ENCODE assay signal across 26 mouse cellular contexts in the genomic region with DNA sequence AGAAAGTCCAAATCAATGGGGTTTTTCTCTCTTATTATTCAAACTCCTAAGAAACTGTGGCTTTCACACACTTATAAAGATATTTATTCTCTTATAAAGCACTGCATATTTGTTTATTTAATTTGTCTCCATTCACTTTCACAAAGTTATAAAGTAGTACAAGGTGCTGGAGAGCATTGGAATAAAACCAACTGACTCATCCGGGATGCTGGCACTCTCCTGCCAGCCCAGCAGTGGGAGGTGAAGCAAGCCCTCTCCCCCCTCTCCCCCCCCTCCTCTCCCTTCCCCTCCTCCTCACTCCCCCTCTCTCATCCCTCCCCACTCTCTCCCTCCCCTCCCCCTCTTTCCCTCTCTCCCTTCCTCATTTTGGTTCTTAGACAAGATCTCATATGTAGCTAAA.
"Had no signal": no experiment of that assay in that cellular context is flagged by ENCODE, and none has a peak within 500 bp of the region (broad histone marks: within the 10 kb centered on the region; RNA-seq: fewer than 3 reads in every experiment).

No protein-coding gene starts in this region.

- H3K27ac ChIP-seq: embryonic facial prominence, embryonic 10.5 days; embryonic facial prominence, embryonic 12.5 days; embryonic facial prominence, embryonic 13.5 days; embryonic facial prominence, embryonic 15.5 days; forebrain, embryonic 10.5 days; forebrain, embryonic 12.5 days; forebrain, embryonic 13.5 days; forebrain, embryonic 15.5 days; gastrocnemius, adult 2 months; heart, adult 2 months; heart, embryonic 10.5 days had no signal

- DNase-seq: cerebellum, adult 9-11 months; cerebellum, postnatal 10 days; cerebellum, postnatal 14 days; cerebellum, postnatal 25 days; cerebellum, postnatal 36 days; embryo, embryonic 11 days; forebrain, postnatal 0 days; gastrocnemius, adult 2 months; gastrocnemius, postnatal 10 days; gastrocnemius, postnatal 14 days; gastrocnemius, postnatal 25 days; gastrocnemius, postnatal 36 days; heart, adult 18-20 months; heart, adult 2 months had no signal

- H3K4me3 ChIP-seq: embryonic facial prominence, embryonic 10.5 days; embryonic facial prominence, embryonic 12.5 days; embryonic facial prominence, embryonic 13.5 days; embryonic facial prominence, embryonic 15.5 days; erythroblast, embryonic 14.5 days; forebrain, embryonic 10.5 days; forebrain, embryonic 12.5 days; forebrain, embryonic 13.5 days; forebrain, embryonic 15.5 days; gastrocnemius, adult 2 months; heart, adult 2 months; heart, embryonic 10.5 days had no signal

- H3K36me3 ChIP-seq: embryonic facial prominence, embryonic 10.5 days; embryonic facial prominence, embryonic 12.5 days; embryonic facial prominence, embryonic 13.5 days; embryonic facial prominence, embryonic 15.5 days; forebrain, embryonic 10.5 days; forebrain, embryonic 12.5 days; forebrain, embryonic 15.5 days; heart, embryonic 10.5 days had no signal

- H3K4me1 ChIP-seq: embryonic facial prominence, embryonic 12.5 days; embryonic facial prominence, embryonic 15.5 days; forebrain, embryonic 12.5 days; forebrain, embryonic 13.5 days; forebrain, embryonic 15.5 days; heart, embryonic 10.5 days had no signal

- ATAC-seq: forebrain, embryonic 13.5 days; forebrain, embryonic 14.5 days; forebrain, embryonic 15.5 days; forebrain, embryonic 16.5 days; forebrain, postnatal 0 days had no signal

- H3K4me2 ChIP-seq: embryonic facial prominence, embryonic 12.5 days; embryonic facial prominence, embryonic 13.5 days; embryonic facial prominence, embryonic 15.5 days; forebrain, embryonic 12.5 days; forebrain, embryonic 13.5 days; forebrain, embryonic 15.5 days had no signal

- H3K27me3 ChIP-seq: embryonic facial prominence, embryonic 12.5 days; embryonic facial prominence, embryonic 13.5 days; embryonic facial prominence, embryonic 15.5 days; forebrain, embryonic 12.5 days; forebrain, embryonic 13.5 days; forebrain, embryonic 15.5 days had no signal

- H3K9me3 ChIP-seq: embryonic facial prominence, embryonic 10.5 days; embryonic facial prominence, embryonic 12.5 days; embryonic facial prominence, embryonic 13.5 days; embryonic facial prominence, embryonic 15.5 days; forebrain, embryonic 10.5 days; forebrain, embryonic 12.5 days; forebrain, embryonic 13.5 days; forebrain, embryonic 15.5 days; heart, embryonic 10.5 days had no signal

- H3K9ac ChIP-seq: embryonic facial prominence, embryonic 12.5 days; embryonic facial prominence, embryonic 13.5 days; embryonic facial prominence, embryonic 15.5 days; forebrain, embryonic 12.5 days; forebrain, embryonic 13.5 days; forebrain, embryonic 15.5 days; forebrain, postnatal 0 days had no signal
